In the genomic region with DNA sequence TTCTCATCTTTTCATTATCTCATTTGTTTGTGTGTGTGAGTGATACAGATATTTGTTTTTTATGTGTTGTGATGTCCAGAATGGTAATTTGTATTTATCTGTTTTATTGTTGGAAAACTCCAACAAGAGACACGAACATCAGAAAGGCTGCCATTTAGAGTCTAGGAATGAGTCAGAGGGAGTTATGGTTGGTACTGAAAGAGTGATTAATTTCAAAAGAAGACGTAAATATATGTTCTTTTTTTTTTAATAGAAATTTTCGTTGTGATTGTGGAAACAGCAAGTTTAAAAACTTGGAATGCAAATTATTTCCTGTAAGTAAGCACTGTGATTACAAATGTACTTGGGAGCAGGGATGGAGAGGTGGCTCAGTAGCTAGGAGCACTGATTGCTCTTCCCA, we compare ENCODE assay signal across 24 mouse cellular contexts. TPM values are rescaled to one million over a fixed set of nuclear protein-coding genes. Genes with fewer than 3 reads are reported as not detected.
"Had no signal": no experiment of that assay in that cellular context is flagged by ENCODE, and none has a peak within 500 bp of the region (broad histone marks: within the 10 kb centered on the region; RNA-seq: fewer than 3 reads in every experiment).

No protein-coding gene starts in this region.

- H3K9me3 ChIP-seq: neural tube, embryonic 12.5 days; neural tube, embryonic 13.5 days; neural tube, embryonic 15.5 days; stomach, embryonic 15.5 days had no signal

- H3K4me2 ChIP-seq: neural tube, embryonic 12.5 days; neural tube, embryonic 13.5 days; neural tube, embryonic 15.5 days; stomach, embryonic 15.5 days had no signal

- DNase-seq: retina, postnatal 1 day; right cerebral cortex, adult 18-20 months; right cerebral cortex, postnatal 14 days; right cerebral cortex, postnatal 25 days; right cerebral cortex, postnatal 4 days; spleen, adult 18-20 months; thymus, adult 2 months; thymus, postnatal 14 days; thymus, postnatal 25 days; thymus, postnatal 36 days; thymus, postnatal 4 days had no signal

- H3K4me3 ChIP-seq: neural tube, embryonic 12.5 days; neural tube, embryonic 13.5 days; neural tube, embryonic 15.5 days; stomach, embryonic 15.5 days had no signal

- H3K27ac ChIP-seq: neural tube, embryonic 12.5 days; neural tube, embryonic 13.5 days; neural tube, embryonic 15.5 days; stomach, embryonic 15.5 days; stomach, postnatal 0 days had no signal

- H3K27me3 ChIP-seq: neural tube, embryonic 12.5 days; neural tube, embryonic 13.5 days; neural tube, embryonic 15.5 days; stomach, embryonic 15.5 days had no signal

- H3K9ac ChIP-seq: neural tube, embryonic 12.5 days; neural tube, embryonic 13.5 days; neural tube, embryonic 15.5 days; stomach, embryonic 15.5 days had no signal

RNA-seq across cellular contexts. Expression of a gene that starts 4.1 kb away (rescaled TPM):
- total RNA-seq: neutrophil, adult 5-6 weeks had no signal
- polyA plus RNA-seq: neural tube, embryonic 12.5 days; neural tube, embryonic 13.5 days; neural tube, embryonic 14.5 days; neural tube, embryonic 15.5 days; small intestine, adult 2 months; spleen, adult 2 months; stomach, embryonic 14.5 days; stomach, embryonic 15.5 days; stomach, embryonic 16.5 days; stomach, postnatal 0 days; thymus, adult 2 months; thymus, postnatal 0 days; urinary bladder, adult 2 months had no signal
